Mouse (Mus musculus) stomach, embryonic 14.5 days (tissue): Measurements from ENCODE around the gene 2010111I01Rik. TPM values are rescaled to one million over a fixed set of nuclear protein-coding genes. Genes with fewer than 3 reads are reported as not detected.
"Not testable (repeated sequence)": the region's sequence is repeated elsewhere in the genome, so short reads cannot be mapped to it uniquely, and the experiment has no call there.

Experiments used
- ATAC-seq: fragments of 200-750 bp; cut with Nextera tagmentation; 2 replicates; pipeline ENCODE4 v1.8.0; 2017; ENCODE audit warnings: low read depth, moderate TSS enrichment; ENCODE audit not compliant: insufficient number of reproducible peaks, insufficient read depth, low FRiP score
- H3K27ac ChIP-seq: fragments of 300-500 bp; sonication (generic); 2 replicates; pipeline ENCODE4 v1.5.1; 2014; ENCODE audit warnings: mild to moderate bottlenecking, low read length, moderate library complexity, mixed read lengths
- H3K27me3 ChIP-seq: fragments of 300-500 bp; sonication (generic); 2 replicates; pipeline ENCODE4 v1.6.1; 2014; ENCODE audit warnings: low read length, control low read depth, mixed read lengths; ENCODE audit not compliant: control insufficient read depth, insufficient read depth
- H3K36me3 ChIP-seq: fragments of 300-500 bp; sonication (generic); 2 replicates; pipeline ENCODE4 v1.6.1; 2014; ENCODE audit warnings: mild to moderate bottlenecking, control low read depth, low read length, moderate library complexity, mixed read lengths; ENCODE audit not compliant: control insufficient read depth, insufficient read depth
- H3K4me1 ChIP-seq: fragments of 300-500 bp; sonication (generic); 2 replicates; pipeline ENCODE4 v1.6.1; 2014; ENCODE audit warnings: low read length, control low read depth, mixed read lengths; ENCODE audit not compliant: control insufficient read depth, insufficient read depth
- H3K4me2 ChIP-seq: fragments of 300-500 bp; sonication (generic); replicated peaks from 2 replicates; pipeline ENCODE4 v1.6.1; 2014; ENCODE audit warnings: low read depth, low read length, control low read depth
- H3K4me3 ChIP-seq: fragments of 300-500 bp; sonication (generic); 2 replicates; pipeline ENCODE4 v1.5.1; 2014; ENCODE audit warnings: low read depth, low read length, control low read depth
- H3K9ac ChIP-seq: fragments of 300-500 bp; sonication (generic); replicated peaks from 2 replicates; pipeline ENCODE4 v1.6.1; 2014; ENCODE audit warnings: low read depth, mild to moderate bottlenecking, control low read depth, low read length, moderate library complexity, mixed read lengths
- H3K9me3 ChIP-seq: fragments of 300-500 bp; sonication (generic); 2 replicates; pipeline ENCODE4 v1.6.1; 2016; ENCODE audit warnings: low read depth, low read length, control low read depth; ENCODE audit not compliant: control insufficient read depth
- WGBS: fragments of 180-500 bp; shearing (Covaris S2); extraction: QIAGEN DNeasy Blood & Tissue Kit; methylation state at CpG from one replicate; pipeline ENCODE4 v1.1.7; 2014; 5-methylcytosine and 5-hydroxymethylcytosine counted together
- polyA plus RNA-seq: library from polyadenylated mRNA; unstranded; fragments of >200 nt; fragmentation: Nextera tagmentation; extraction: Ambion mirVana; gene quantifications from 2 replicates; pipeline ENCODE4 v1.2.1, GENCODE M21; 2014

The 2010111I01Rik gene
- polyA plus RNA-seq, 1 experiment from 2014 or later: 140 TPM

GRCm38 (mm10) chr13:63309563-63309962 lies 344.9 kb downstream of the 2010111I01Rik start:
- H3K4me3 ChIP-seq: no peak overlapping the region
- no peaks in the 10 kb centered on the region for H3K9me3 ChIP-seq
- no peak overlapping the region for H3K27ac ChIP-seq
- no peak overlapping the region for H3K9ac ChIP-seq
- ATAC-seq: no peak
- H3K27me3 ChIP-seq: no peaks in the 10 kb centered on the region
- H3K36me3 ChIP-seq: peaks cover 7% of the 10 kb centered on the region; the same call in 1 of the 2 replicates
- H3K4me1 ChIP-seq: no peaks in the 10 kb centered on the region
- no peak overlapping the region for H3K4me2 ChIP-seq
- WGBS: 90% methylated on average over 3 of the region's 3 CpGs

GRCm38 (mm10) chr13:63311156-63311555 lies 346.5 kb downstream of the 2010111I01Rik start:
- ATAC-seq: no peak
- WGBS: 63% methylated on average over 2 of the region's 2 CpGs
- H3K4me1 ChIP-seq: no peaks in the 10 kb centered on the region
- no peaks in the 10 kb centered on the region for H3K27me3 ChIP-seq
- H3K36me3 ChIP-seq: peaks cover 7% of the 10 kb centered on the region; the same call in 1 of the 2 replicates
- no peak overlapping the region for H3K27ac ChIP-seq
- no peak overlapping the region for H3K4me2 ChIP-seq
- H3K9ac ChIP-seq: no peak overlapping the region
- H3K9me3 ChIP-seq: no peaks in the 10 kb centered on the region
- H3K4me3 ChIP-seq: no peak overlapping the region

- ATAC-seq: no peak
- WGBS: 94% methylated on average over 1 of the region's 1 CpGs
- no peak overlapping the region for H3K4me3 ChIP-seq
- no peak overlapping the region for H3K4me2 ChIP-seq
- no peak overlapping the region for H3K9ac ChIP-seq
- H3K27me3 ChIP-seq: no peaks in the 10 kb centered on the region
- no peak overlapping the region for H3K27ac ChIP-seq
- H3K9me3 ChIP-seq: no peaks in the 10 kb centered on the region
- H3K4me1 ChIP-seq: no peaks in the 10 kb centered on the region
- peaks cover 10% of the 10 kb centered on the region for H3K36me3 ChIP-seq
These were observed 348.6 kb downstream of the 2010111I01Rik start for GRCm38 (mm10) chr13:63313247-63313646.

- no peaks in the 10 kb centered on the region for H3K9me3 ChIP-seq
- 82% methylated on average over 12 of the region's 12 CpGs for WGBS
- no peaks in the 10 kb centered on the region for H3K4me1 ChIP-seq
- H3K27ac ChIP-seq: no peak overlapping the region
- ATAC-seq: no peak
- H3K4me2 ChIP-seq: no peak overlapping the region
- no peak overlapping the region for H3K9ac ChIP-seq
- peaks cover 10% of the 10 kb centered on the region for H3K36me3 ChIP-seq
- H3K27me3 ChIP-seq: no peaks in the 10 kb centered on the region
- no peak overlapping the region for H3K4me3 ChIP-seq
These were observed 349.3 kb downstream of the 2010111I01Rik start for GRCm38 (mm10) chr13:63313748-63314607.

GRCm38 (mm10) chr13:63314608-63314920 lies 349.9 kb downstream of the 2010111I01Rik start:
- H3K36me3 ChIP-seq: peaks cover 10% of the 10 kb centered on the region
- H3K4me1 ChIP-seq: no peaks in the 10 kb centered on the region
- no peak overlapping the region for H3K4me3 ChIP-seq
- H3K27ac ChIP-seq: no peak overlapping the region
- no peaks in the 10 kb centered on the region for H3K9me3 ChIP-seq
- H3K27me3 ChIP-seq: no peaks in the 10 kb centered on the region
- H3K9ac ChIP-seq: no peak overlapping the region
- WGBS: 69% methylated on average over 4 of the region's 4 CpGs
- H3K4me2 ChIP-seq: no peak overlapping the region
- peak; percentile 5; the same call in 1 of the 2 replicates for ATAC-seq

- H3K27me3 ChIP-seq, H3K4me2 ChIP-seq, H3K9me3 ChIP-seq, H3K4me1 ChIP-seq, H3K36me3 ChIP-seq, H3K4me3 ChIP-seq, H3K9ac ChIP-seq, H3K27ac ChIP-seq, ATAC-seq: not testable (repeated sequence)
- 95% methylated on average over 4 of the region's 4 CpGs for WGBS
These were observed 350.4 kb downstream of the 2010111I01Rik start for GRCm38 (mm10) chr13:63315111-63315510.

- no peak overlapping the region for H3K27ac ChIP-seq
- no peak overlapping the region for H3K4me2 ChIP-seq
- H3K4me3 ChIP-seq: no peak overlapping the region
- H3K27me3 ChIP-seq: no peaks in the 10 kb centered on the region
- H3K9ac ChIP-seq: no peak overlapping the region
- H3K36me3 ChIP-seq: peaks cover 10% of the 10 kb centered on the region
- no peaks in the 10 kb centered on the region for H3K4me1 ChIP-seq
- no peaks in the 10 kb centered on the region for H3K9me3 ChIP-seq
- no peak for ATAC-seq
- WGBS: 82% methylated on average over 6 of the region's 6 CpGs
These were observed 351.1 kb downstream of the 2010111I01Rik start for GRCm38 (mm10) chr13:63315777-63316176.

GRCm38 (mm10) chr13:63316407-63316806 lies 351.7 kb downstream of the 2010111I01Rik start:
- Histone ChIP-seq H3K27me3 (no peaks in the 10 kb centered on the region), H3K4me3 (no peak overlapping the region), H3K9ac (no peak overlapping the region), H3K4me1 (no peaks in the 10 kb centered on the region), H3K27ac (no peak overlapping the region), H3K9me3 (no peaks in the 10 kb centered on the region), H3K36me3 (peaks cover 6% of the 10 kb centered on the region), H3K4me2 (no peak overlapping the region)
- no peak for ATAC-seq
- WGBS: 89% methylated on average over 5 of the region's 5 CpGs

GRCm38 (mm10) chr13:63317681-63318104 lies 353.0 kb downstream of the 2010111I01Rik start:
- 54% methylated on average over 7 of the region's 7 CpGs for WGBS
- ATAC-seq: no peak
- Histone ChIP-seq H3K36me3 (peaks cover 6% of the 10 kb centered on the region), H3K27me3 (no peaks in the 10 kb centered on the region), H3K9me3 (no peaks in the 10 kb centered on the region), H3K4me3 (no peak overlapping the region), H3K27ac (no peak overlapping the region), H3K4me2 (no peak overlapping the region), H3K4me1 (no peaks in the 10 kb centered on the region), H3K9ac (no peak overlapping the region)
